Mouse (Mus musculus): ENCODE results near the gene Spag6.
A peak's percentile ranks its signal among the peaks of the same experiment; 100 is the strongest.

DNA sequence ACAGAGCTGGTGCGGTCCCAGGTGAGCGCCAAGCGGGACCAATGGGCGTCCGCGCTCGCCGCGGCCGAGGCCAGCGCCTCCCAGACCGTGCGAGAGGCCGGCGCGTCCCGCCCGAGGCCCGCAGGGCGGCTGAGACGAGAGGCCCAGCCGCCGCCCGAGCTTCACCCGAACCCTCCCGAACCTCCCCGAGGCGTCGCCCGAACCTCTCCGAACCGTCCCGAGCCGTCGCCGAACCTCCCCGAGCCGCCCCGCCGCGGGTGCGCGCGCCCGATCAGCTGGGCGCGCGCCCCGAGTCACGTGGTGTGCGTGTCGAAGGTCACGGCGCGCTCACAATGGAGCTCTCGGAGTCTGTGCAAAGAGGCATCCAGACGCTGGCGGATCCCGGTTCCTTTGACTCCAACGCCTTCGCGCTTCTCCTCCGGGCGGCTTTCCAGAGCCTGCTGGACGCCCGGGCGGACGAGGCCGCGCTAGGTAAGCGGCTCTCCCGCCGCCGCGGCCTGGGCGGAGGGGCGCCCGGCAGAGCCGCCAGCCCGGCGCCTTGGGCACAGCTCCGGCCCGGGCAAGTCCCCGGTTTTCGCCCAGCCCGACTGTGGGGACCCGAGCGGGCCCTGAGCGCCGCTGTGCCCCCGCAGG, 21.6 kb upstream of the Spag6 start, which contains the start of gene Commd3:
- TF ChIP-seq CTCF (conservative IDR thresholded peaks at IDR 0.05; ENCODE audit: insufficient read depth, insufficient read length, low read depth, low read length) = no peak
- TF ChIP-seq POLR2A (IDR thresholded peaks at IDR 0.05; ENCODE audit: low read depth, low read length) = peak; percentile 40
